Mouse (Mus musculus): ENCODE results near the gene Atox1. TPM values are rescaled to one million over a fixed set of nuclear protein-coding genes. Genes with fewer than 3 reads are reported as not detected.

The Atox1 gene
- total RNA-seq (2021): 100 to 1,000 TPM in 1 of 2 experiments, 10 to 100 TPM in 1; 98.7 to 111 TPM

DNA sequence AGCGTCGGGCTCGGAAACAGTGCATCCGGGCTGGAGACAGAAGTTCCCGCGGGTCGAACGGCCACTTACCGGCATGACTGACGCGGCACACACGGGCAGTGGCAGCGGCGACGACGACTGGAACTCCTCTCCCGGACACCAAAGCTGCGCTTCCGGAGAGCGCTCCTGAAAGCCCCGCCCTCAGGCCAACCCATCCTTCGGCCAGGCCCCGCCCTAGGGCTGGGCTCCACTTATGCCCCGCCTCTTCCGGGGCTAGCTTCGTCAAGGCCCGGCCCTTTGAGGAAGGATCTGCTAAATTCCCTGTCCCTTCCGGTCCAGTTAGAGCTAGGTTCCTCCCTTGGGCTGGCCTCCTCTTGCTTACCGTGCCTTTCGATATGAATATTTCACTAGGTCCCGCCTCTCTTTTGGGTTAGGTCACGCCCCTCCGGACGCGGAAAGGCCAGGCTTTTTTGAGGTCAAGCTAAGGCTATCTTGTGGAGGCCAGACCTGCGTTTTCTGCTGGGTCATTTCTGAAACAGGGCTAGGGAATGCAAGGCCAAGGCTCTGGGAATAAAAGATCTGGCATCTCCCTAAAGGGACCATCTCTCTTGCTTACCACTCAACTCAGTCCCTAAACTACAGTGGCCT, at the start of gene Atox1:
Gene Atox1, minus strand, starts transcription at position 221 of the 627 bp plus-strand sequence.
- intact Hi-C loops (cut with DNase I): no loop called here
- DNase-seq (ENCODE audit: low spot score in 2 of 2): peak; percentile 92 to 96

DNA sequence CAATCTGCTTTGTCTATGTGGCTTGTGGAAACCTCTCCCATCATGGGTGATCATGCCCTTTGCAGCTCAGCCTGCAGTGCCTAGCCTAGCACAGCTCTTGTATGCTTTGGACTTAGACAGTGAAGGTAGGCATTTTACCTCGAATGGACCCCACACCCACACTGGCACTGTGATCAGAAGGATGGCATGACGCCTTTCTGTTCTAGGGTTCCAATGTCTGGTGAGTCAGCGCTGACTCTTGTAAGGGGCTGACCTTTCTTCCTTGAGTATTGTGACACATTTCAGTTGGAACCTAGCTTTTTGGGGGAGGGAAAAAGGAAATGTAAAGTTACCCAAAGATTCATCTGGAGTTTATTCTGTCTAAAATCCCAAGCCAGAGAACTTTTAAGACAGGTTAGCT, 44.4 kb upstream of the Atox1 start:
- DNase-seq (ENCODE audit: low spot score in 2 of 2): no peak
- intact Hi-C loops (cut with DNase I): no loop called here

DNA sequence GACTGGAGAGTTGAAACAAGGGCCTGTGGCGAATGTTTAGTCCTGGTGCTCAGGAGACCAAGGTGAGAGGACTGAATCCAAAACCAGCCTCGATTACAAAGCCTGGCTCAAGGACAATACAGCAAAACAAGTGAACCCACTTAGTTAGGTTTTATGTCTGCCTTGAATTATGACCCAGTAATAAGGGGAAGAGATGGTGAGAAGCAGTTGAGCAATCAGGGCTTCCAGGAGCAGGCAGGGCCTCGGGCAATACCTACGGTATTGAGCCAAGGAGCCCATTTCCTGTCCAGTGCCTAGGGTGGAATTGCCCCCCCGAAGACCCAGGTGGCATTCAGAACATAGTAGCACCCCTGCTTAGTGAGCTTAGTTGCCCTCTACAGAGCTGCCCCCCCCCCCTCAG, 41.8 kb upstream of the Atox1 start:
- intact Hi-C loops (cut with DNase I): no loop called here
- no peak for DNase-seq (ENCODE audit: low spot score in 2 of 2)

DNA sequence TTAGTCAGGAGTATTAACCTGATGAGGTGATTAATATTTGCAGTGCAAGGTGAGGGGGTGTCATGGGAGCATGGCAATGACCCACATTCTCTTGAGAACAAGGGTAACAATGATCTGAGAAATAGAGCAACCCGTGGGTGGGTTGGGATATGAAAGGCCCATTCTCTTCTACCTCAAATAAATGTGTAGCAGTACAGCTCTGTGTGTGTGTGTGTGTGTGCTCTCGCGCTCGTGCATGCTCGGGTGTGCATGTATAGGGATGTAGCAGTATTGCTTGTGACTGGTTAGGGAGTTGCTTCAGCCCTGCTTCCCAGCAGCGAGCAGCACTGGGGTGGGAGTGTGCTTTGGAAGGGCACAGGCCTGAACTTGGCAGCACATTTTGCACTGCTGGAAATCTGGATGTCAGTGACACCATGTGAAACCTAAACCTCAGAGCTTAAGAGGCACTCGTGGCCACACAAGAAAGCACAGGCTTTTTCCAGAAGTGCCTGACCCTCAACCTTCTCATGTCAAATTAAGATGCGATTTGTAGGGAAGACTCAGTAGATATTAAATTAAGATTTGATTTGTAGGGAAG, 41.0 kb upstream of the Atox1 start:
- intact Hi-C loops (cut with DNase I): no loop called here
- DNase-seq (ENCODE audit: low spot score in 2 of 2): no peak

DNA sequence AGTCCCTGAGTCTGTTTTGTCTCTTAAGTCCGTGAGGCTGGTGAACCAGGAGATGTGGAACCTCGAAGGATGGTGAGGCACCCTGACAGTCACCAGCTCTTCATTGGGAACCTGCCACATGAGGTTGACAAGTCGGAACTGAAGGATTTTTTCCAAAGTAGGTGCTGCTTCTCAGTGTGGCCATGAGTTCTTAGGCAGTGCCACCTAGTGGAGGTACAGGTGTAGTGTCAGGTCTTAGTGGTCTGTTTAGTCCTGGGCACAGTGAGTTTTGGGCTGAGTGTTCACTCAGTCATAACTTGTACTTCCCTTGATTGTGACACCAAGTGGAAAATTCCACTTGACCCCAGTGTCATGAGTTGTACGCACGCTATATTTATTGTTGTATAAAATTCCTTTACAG, 36.8 kb upstream of the Atox1 start:
- intact Hi-C loops (cut with DNase I): no loop called here
- DNase-seq (ENCODE audit: low spot score in 2 of 2): peak in 1 of 2 experiments; percentile 55

DNA sequence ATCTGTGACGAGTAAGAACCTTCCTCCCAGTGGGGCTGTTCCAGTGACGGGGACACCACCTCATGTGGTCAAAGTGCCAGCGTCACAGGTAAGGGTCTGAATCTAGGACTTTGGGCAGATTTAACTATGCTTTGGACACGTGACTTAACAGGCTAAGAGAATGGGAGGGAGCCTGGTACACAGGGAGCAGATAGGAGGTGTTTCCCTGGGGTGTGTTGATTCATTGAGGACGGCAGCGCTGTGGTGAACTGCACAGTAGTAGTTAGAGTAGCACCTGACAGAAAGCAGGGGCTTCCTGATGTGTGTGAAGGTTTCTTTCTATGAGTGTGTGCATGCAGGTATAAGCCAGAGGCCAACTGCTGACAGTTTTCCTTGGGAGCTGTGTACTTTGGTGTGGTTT, 35.1 kb upstream of the Atox1 start:
- DNase-seq (ENCODE audit: low spot score in 2 of 2): no peak
- intact Hi-C loops (cut with DNase I): no loop called here

DNA sequence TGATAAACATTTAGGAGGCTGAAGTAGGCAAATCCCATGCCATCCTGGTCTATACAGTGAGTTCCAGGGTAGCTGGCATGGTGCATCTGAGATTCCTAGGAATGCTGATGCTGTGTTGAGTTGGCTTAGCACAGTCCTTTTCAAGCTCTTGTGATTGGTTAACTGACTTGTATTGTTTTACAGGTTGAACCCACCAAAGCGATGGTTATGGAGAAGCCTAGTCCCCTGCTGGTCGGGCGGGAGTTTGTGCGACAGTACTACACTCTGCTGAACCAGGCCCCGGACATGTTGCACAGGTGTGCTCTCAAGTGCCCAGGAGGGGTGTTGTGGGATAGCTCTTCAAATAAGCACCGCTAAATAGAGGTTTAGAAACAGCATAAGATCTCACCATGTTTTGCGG, 24.4 kb upstream of the Atox1 start:
- intact Hi-C loops (cut with DNase I): no loop called here
- no peak for DNase-seq (ENCODE audit: low spot score in 2 of 2)

DNA sequence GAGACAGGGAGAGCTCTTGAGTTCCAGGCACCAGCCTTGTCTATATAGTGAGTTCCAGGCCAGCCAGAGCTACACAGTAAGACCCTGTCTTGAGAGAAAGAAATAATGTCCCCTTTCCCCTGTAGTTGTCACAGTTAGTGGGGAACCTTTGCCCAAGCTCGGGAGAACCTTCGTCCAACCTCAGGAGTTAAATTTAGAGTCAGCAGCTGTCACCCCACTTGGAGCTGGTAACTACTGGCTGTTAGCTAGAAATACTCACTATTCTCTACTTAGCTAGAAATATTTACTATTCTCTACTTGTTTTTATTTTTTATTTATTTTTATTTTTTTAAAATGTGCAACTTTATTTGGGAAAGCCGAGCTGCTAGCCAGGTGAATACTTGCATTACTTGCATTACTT, 12.2 kb upstream of the Atox1 start:
- intact Hi-C loops (cut with DNase I): no loop called here
- DNase-seq (ENCODE audit: low spot score in 2 of 2): no peak

DNA sequence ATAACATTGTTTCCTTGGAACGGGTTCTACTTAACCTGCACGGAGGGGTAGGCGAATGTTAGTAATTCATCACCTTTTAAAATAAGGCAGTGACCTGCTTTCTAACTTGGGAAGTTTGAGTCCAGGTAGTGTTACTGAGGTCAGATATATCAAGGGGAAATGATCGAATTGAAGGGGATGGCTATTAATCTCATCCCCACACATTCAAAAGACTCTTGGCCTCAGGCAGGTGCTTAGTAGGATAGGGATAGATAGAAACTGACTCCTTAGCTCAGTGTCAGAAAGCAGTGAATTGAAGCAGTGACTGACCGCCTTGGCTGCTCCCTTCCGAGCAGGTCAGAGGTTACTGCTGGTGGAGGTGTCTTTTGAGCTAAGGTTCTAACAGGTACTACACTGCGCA, 10.4 kb upstream of the Atox1 start:
- DNase-seq (ENCODE audit: low spot score in 2 of 2): no peak
- intact Hi-C loops (cut with DNase I): no loop called here

DNA sequence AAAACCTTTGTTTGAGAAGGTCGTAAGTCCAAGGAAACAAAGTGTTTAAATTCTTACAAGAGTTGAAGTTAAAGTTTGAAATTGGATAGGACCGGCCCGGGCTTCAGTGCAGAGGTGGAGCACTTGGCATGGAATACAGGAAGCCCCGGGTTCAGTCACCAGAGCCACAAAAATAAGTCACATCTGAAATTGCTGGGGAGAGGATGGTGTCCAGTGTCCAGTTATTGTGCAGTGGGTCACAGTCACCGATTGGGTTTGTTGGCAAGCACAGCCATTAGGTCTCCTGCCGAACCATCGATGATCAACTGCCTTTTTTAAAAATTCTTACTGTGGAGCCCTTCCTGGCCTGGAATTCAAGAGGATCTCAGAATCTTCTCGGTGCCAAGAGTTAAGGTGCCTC, 9.7 kb upstream of the Atox1 start:
- intact Hi-C loops (cut with DNase I): no loop called here
- DNase-seq (ENCODE audit: low spot score in 2 of 2): no peak

DNA sequence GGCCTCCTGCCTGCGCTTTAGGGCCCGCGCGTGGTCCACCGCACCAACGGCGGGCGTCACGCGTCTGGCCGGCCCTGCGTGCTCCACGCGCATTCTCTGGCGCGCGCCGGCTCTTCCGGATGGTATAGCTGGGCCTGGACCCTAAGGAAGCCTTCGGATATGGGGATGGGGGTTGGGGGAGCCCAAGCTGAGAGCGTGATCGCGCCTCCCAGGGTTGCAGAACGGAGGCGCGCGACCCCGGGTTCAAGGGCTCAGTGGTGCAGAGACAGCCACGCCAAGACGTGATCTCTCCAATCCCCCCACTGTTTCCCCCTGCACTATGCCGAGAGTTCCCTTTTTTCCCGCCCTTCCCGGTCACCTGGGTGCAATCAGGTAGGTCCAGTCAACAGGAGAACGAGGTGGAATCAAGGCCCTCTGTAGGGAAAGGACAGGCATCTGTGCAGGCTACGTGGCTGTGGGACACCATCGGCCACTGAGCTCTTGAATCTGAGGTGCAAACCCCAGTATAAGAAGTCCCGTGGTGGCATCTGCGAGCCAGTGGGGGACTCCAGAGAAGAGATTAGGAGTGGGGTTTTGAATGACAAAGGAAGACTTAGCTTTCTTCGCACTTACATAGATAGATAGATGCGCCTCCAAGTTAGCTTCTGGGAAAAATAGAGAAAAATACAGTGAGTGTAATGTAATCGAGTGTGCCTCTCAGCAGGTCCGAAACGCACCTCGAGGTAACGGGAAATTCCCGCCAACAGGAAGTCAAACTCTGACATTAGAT, 9.1 kb upstream of the Atox1 start:
- DNase-seq (ENCODE audit: low spot score in 2 of 2): peak; percentile 8 to 25
- intact Hi-C loops (cut with DNase I): no loop called here

DNA sequence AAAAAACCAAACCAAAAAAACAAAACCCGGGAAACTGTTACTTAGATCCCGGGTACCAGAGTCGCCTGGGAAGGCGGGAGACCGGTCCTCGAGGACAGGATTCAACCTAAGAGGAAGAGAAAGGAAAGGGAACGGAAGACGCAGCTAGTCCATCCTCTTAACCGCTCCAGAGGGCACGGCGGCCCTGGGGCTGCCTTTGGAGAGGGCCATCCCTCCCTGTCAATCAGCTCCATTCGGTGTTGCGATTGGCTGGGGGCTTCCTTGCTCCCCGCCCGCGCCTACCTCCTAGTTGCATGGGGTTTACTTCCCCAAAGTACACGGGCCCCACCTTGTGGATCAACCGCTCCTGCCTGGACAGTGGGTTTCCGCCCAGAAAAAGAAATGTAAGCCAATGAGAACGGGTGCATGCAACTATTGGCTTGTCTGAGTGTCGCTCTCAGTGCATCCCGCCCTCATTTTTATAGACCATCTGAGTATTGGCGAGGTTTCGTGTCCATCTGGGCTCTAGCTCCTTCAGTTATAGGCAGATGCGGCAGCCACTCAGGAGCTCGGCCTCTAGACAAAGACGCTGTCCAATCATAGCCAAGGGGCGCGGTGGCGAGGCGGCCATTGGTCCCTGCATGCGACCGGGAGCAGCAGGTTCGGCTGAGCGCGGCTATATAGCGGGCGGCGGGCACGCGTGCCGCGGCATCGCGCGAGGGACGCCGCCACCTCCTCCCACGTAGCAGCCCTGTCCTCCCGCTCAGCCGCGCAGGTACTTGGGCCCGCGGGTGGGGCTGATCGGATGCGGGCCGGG, 8.2 kb upstream of the Atox1 start, which contains the start of gene G3bp1:
Gene G3bp1, plus strand, starts transcription at position 638 of the 796 bp plus-strand sequence.
- intact Hi-C loops (cut with DNase I): no loop called here
- peak; percentile 100 for DNase-seq (ENCODE audit: low spot score in 2 of 2)

DNA sequence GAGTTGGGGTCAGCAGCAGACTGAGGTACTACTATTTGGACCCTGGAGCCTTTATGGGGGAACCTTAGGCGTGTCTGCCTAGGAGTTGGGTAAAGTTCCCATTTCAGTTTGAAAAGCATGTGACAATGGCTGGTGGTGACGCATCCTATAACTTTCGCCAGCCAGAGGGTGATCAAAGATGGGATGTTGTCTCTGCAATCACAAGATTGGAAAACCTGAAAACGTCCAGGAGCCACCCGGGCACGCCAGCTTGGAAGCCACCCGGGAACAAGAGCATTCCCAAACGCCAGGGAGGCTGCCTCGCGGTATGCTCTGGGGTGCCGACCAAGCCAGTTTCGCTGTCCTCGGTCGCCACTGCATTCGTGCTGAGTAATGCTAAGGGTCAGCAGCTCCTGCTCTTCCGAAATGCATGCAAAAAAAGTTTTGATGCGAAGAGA, 7.6 kb upstream of the Atox1 start:
- intact Hi-C loops (cut with DNase I): no loop called here
- no peak for DNase-seq (ENCODE audit: low spot score in 2 of 2)

DNA sequence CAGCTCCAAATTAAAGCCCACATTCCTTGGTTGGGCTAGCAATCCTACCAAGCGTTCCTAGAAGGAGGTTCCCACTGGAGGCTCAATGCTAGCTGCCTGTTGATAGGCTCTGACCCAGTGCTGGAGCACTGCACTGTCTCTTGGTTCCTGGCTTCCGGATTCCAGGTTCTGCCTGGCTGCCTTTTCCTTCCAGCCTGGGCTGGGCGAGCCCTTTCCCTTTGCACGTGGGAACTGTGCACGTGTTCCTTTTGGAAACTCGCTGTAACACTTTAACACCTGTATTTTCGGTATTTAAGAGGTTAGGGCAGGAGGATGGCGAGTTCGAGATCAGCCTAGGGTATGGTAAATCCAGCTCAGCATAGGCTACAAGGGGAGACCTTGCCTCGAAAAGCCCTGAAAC, 7.0 kb upstream of the Atox1 start:
- DNase-seq (ENCODE audit: low spot score in 2 of 2): no peak
- intact Hi-C loops (cut with DNase I): no loop called here

DNA sequence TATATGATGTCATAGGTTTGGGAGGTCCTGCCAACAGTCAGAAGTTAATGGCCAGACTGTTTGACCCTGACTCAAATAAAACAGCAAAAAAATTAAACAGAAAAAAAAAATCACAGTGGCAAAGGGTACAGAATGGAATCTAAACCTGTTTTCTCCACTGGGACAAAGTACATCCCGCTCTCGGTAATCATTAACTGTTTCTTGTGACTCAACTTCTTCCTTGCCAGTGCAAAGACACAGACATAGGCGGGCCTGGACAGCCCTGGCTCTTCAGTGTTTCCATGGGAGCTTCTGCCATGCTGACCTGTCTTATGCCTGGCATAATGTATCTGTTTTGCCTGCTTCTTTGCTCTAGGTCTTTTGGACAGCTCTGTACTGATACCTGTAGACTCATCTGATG, 4.1 kb upstream of the Atox1 start:
- intact Hi-C loops (cut with DNase I): no loop called here

DNA sequence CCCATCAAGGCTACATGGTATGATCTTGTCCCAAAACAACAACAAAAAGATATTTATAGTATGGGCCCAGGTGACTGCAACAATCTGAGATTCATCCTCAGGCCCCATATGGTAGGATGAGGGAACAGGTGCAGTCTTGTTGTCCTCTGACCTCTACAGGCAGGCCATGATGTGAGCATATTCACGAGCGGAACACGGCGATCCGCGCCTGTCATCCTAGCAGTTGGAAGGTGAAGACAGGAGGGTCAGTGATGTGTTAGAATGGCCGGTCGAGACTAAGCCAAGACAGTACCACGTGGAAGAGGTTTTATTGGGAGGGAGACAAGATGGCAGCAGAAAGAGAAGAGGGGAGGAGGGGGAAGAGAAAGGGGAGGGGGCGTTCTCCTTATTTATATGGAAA, 3.7 kb upstream of the Atox1 start:
- DNase-seq (ENCODE audit: low spot score in 2 of 2): no peak
- intact Hi-C loops (cut with DNase I): no loop called here

More for the DNA sequence above, 4.1 kb upstream of the Atox1 start:
- no peak for DNase-seq (ENCODE audit: low spot score in 2 of 2)

DNA sequence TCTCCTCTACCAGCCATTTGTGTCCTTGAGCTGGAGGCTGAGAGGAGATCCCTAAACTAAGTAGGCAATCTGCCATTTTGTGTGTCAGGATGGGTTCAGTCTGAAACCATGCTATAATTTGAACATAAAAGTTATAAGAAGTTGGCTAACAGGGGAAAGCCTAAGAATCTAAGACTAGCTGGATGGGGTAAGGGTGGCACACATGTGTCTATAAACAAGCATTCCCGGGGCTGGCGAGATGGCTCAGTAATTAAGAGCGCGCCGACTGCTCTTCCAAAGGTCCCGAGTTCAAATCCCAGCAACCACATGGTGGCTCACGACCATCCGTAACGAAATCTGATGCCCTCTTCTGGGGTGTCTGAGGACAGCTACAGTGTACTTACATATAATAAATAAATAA, 1.1 kb upstream of the Atox1 start:
- intact Hi-C loops (cut with DNase I): no loop called here
- DNase-seq (ENCODE audit: low spot score in 2 of 2): no peak

DNA sequence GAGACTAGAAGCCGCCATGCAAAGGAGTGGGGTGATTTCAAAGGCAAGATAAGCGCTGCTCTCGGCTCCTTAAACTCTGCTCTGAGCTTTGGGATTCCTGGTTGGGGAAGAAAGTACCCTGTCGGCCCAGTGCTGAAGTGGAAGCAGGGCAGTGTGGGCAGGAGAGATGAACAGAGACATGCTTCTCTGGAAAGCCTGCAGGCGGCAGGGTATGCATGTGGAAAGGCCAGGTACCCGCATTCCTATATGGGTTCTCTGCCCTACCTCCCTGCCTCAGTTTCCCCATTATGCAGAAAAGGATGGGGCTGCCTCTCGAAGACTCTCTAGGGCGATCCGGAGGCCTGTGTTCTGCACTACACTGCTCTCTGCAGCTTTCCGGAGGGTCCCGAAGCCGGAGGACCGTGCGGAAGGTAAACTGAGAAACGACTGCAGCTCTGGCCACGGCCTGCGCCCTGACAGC, 450 bp downstream of the Atox1 start:
- intact Hi-C loops (cut with DNase I): no loop called here
- peak in 1 of 2 experiments; percentile 39 for DNase-seq (ENCODE audit: low spot score in 2 of 2)

DNA sequence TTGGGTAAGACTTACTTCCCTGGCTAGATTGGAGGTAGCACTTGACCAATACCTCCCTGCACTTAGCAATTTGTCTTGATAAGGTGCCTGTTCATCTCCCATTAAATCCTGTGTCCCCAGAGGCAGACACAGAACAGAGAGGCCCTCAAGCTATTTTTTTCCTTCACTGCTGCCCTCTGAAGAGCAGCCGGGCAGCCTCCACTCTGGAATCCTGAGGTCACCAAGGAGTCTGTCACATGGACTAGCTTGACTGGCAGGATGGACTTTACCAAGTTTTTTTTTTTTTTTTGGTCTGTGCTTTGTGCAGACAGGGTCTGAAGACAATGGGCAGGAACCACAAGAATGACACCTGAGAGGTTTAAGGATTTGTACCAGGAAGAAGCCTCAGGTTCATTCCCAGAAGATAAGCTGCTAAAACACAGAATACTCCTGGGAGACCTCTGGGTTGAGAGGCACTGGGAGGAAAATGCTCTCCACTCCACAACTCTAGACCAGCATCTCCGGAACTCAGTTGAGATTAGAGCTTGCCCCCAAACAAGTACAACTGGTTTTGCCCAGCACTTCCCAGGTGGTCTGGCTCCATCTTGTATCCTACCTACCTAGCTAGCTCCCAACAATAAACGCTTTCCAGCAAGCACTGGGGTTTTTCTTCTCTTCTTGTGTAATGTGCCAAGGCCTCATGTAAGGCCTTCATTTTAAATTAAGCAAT, 1.0 kb downstream of the Atox1 start:
- intact Hi-C loops (cut with DNase I): no loop called here
- no peak for DNase-seq (ENCODE audit: low spot score in 2 of 2)

DNA sequence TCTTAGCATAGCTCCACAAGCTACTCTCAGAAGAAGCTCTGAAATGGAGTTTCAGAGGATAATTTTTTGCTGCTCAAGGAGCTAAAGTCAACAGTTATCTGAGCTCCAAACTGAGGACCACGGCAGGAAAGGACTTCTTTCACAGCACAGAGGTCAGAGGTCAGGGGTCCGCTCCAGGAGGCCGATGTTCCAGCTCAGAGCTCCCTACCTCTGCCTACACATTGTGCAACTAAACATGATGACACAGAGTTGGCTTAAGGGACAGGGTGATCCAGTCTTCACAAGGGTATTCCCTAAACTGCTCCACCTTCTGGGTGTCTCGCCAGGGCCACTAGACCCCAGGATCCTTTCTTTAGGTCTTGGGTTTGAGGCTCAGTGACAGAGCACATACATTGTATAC, 2.5 kb downstream of the Atox1 start:
- no peak for DNase-seq (ENCODE audit: low spot score in 2 of 2)
- intact Hi-C loops (cut with DNase I): no loop called here

Data from left cerebral cortex, postnatal 25 days (tissue).